Mouse (Mus musculus) limb, embryonic 15.5 days (tissue): ENCODE measurements around the gene Rgs6. TPM values are rescaled to one million over a fixed set of nuclear protein-coding genes. Genes with fewer than 3 reads are reported as not detected.

Experiments
- ATAC-seq: fragments of 200-750 bp; cut with Nextera tagmentation; 2 replicates; pipeline ENCODE4 v1.8.0; 2017; ENCODE audit warnings: low read depth, moderate TSS enrichment; ENCODE audit not compliant: insufficient number of reproducible peaks, low FRiP score, low TSS enrichment
- H3K27ac ChIP-seq: fragments of 300-500 bp; sonication (generic); 2 replicates; pipeline ENCODE4 v1.5.1; 2015; ENCODE audit warnings: moderate library complexity, mild to moderate bottlenecking, inconsistent platforms
- H3K27me3 ChIP-seq: fragments of 300-500 bp; sonication (generic); 2 replicates; pipeline ENCODE4 v1.6.1; 2015; ENCODE audit warnings: inconsistent platforms
- H3K36me3 ChIP-seq: fragments of 300-500 bp; sonication (generic); 2 replicates; pipeline ENCODE4 v1.6.1; 2015; ENCODE audit warnings: inconsistent platforms
- H3K4me1 ChIP-seq: fragments of 300-500 bp; sonication (generic); 2 replicates; pipeline ENCODE4 v1.6.1; 2015; ENCODE audit warnings: inconsistent platforms
- H3K4me2 ChIP-seq: fragments of 300-500 bp; sonication (generic); 2 replicates; pipeline ENCODE4 v1.6.1; 2015; ENCODE audit warnings: mild to moderate bottlenecking, inconsistent platforms
- H3K4me3 ChIP-seq: fragments of 300-500 bp; sonication (generic); 2 replicates; pipeline ENCODE4 v1.5.1; 2015; ENCODE audit warnings: mild to moderate bottlenecking, inconsistent platforms
- H3K9ac ChIP-seq: fragments of 300-500 bp; sonication (generic); 2 replicates; pipeline ENCODE4 v1.6.1; 2015; ENCODE audit warnings: inconsistent platforms
- H3K9me3 ChIP-seq: fragments of 300-500 bp; sonication (generic); 2 replicates; pipeline ENCODE4 v1.6.1; 2016; ENCODE audit warnings: inconsistent platforms
- WGBS: fragments of 180-500 bp; shearing (Covaris S2); methylation state at CpG from one replicate; pipeline ENCODE4 v1.1.7; 2015; 5-methylcytosine and 5-hydroxymethylcytosine counted together
- polyA plus RNA-seq: library from polyadenylated mRNA; unstranded; fragments of >200 nt; fragmentation: Nextera tagmentation; extraction: Ambion mirVana; gene quantifications from 2 replicates; pipeline ENCODE4 v1.2.1, GENCODE M21; 2015

Rgs6 gene
- polyA plus RNA-seq, 1 experiment from 2014 or later, result 1.9 TPM

GRCm38 (mm10) chr12:82600406-82600805 lies 12.3 kb downstream of the Rgs6 start:
- Histone ChIP-seq H3K4me1 (no peaks in the 10 kb centered on the region), H3K9me3 (no peaks in the 10 kb centered on the region), H3K4me3 (no peak overlapping the region), H3K4me2 (no peak overlapping the region), H3K9ac (no peak overlapping the region), H3K36me3 (no peaks in the 10 kb centered on the region), H3K27ac (no peak overlapping the region), H3K27me3 (no peaks in the 10 kb centered on the region)
- WGBS, result 67% methylated on average over 6 of the region's 6 CpGs
- no peak for ATAC-seq

- Histone ChIP-seq H3K4me1 (no peaks in the 10 kb centered on the region), H3K9ac (no peak overlapping the region), H3K9me3 (no peaks in the 10 kb centered on the region), H3K27ac (no peak overlapping the region), H3K27me3 (no peaks in the 10 kb centered on the region), H3K4me3 (no peak overlapping the region), H3K4me2 (no peak overlapping the region), H3K36me3 (no peaks in the 10 kb centered on the region)
- 51% methylated on average over 4 of the region's 4 CpGs for WGBS
- no peak for ATAC-seq
Observed at GRCm38 (mm10) chr12:82602823-82603222, 14.7 kb downstream of the Rgs6 start.

GRCm38 (mm10) chr12:82603308-82603707 lies 15.2 kb downstream of the Rgs6 start:
- H3K9me3 ChIP-seq, result no peaks in the 10 kb centered on the region
- ATAC-seq, result no peak
- H3K27ac ChIP-seq, result no peak overlapping the region
- H3K9ac ChIP-seq, result no peak overlapping the region
- H3K36me3 ChIP-seq, result no peaks in the 10 kb centered on the region
- no peak overlapping the region for H3K4me2 ChIP-seq
- H3K27me3 ChIP-seq, result no peaks in the 10 kb centered on the region
- no peaks in the 10 kb centered on the region for H3K4me1 ChIP-seq
- WGBS, result 38% methylated on average over 1 of the region's 1 CpGs
- H3K4me3 ChIP-seq, result no peak overlapping the region

- WGBS, result 73% methylated on average over 4 of the region's 4 CpGs
- Histone ChIP-seq H3K27me3 (no peaks in the 10 kb centered on the region), H3K4me3 (no peak overlapping the region), H3K9ac (no peak overlapping the region), H3K9me3 (no peaks in the 10 kb centered on the region), H3K36me3 (no peaks in the 10 kb centered on the region), H3K27ac (no peak overlapping the region), H3K4me2 (no peak overlapping the region), H3K4me1 (no peaks in the 10 kb centered on the region)
- ATAC-seq, result no peak
Observed at GRCm38 (mm10) chr12:82603979-82604378, 15.9 kb downstream of the Rgs6 start.

GRCm38 (mm10) chr12:82612769-82613660 lies 24.9 kb downstream of the Rgs6 start:
- Histone ChIP-seq H3K9me3 (no peaks in the 10 kb centered on the region), H3K4me3 (no peak overlapping the region), H3K4me1 (peaks cover 14% of the 10 kb centered on the region), H3K27me3 (peaks cover 26% of the 10 kb centered on the region), H3K36me3 (no peaks in the 10 kb centered on the region), H3K9ac (no peak overlapping the region), H3K4me2 (no peak overlapping the region), H3K27ac (no peak overlapping the region)
- 68% methylated on average over 13 of the region's 13 CpGs for WGBS
- no peak for ATAC-seq

- Histone ChIP-seq H3K9ac (peak overlapping the region; percentile 33; the same call in 1 of the 2 replicates), H3K4me3 (peak overlapping the region; percentile 56), H3K27me3 (peaks cover 52% of the 10 kb centered on the region), H3K4me2 (peak overlapping the region; percentile 97), H3K36me3 (no peaks in the 10 kb centered on the region), H3K27ac (no peak overlapping the region), H3K9me3 (no peaks in the 10 kb centered on the region), H3K4me1 (peaks cover 17% of the 10 kb centered on the region)
- no peak for ATAC-seq
- WGBS, result 3% methylated on average over 19 of the region's 19 CpGs
Observed at GRCm38 (mm10) chr12:82616486-82616812, 28.4 kb downstream of the Rgs6 start.

- under 1% methylated on average over 82 of the region's 86 CpGs for WGBS
- Histone ChIP-seq H3K4me2 (peak overlapping the region; percentile 97), H3K36me3 (no peaks in the 10 kb centered on the region), H3K9me3 (no peaks in the 10 kb centered on the region), H3K9ac (peak overlapping the region; percentile 33; the same call in 1 of the 2 replicates), H3K4me1 (peaks cover 17% of the 10 kb centered on the region), H3K4me3 (peak overlapping the region; percentile 56), H3K27ac (no peak overlapping the region), H3K27me3 (peaks cover 52% of the 10 kb centered on the region)
- ATAC-seq, result 0 out of 2 replicates have a peak, but pooled peaks have one; percentile 55
Observed at GRCm38 (mm10) chr12:82616813-82617681, 29.0 kb downstream of the Rgs6 start.

GRCm38 (mm10) chr12:82617682-82618370 lies 29.7 kb downstream of the Rgs6 start:
- H3K36me3 ChIP-seq, result no peaks in the 10 kb centered on the region
- no peaks in the 10 kb centered on the region for H3K9me3 ChIP-seq
- H3K27me3 ChIP-seq, result peaks cover 52% of the 10 kb centered on the region
- H3K27ac ChIP-seq, result no peak overlapping the region
- ATAC-seq, result no peak
- no peak overlapping the region for H3K9ac ChIP-seq
- peak overlapping the region; percentile 56 for H3K4me3 ChIP-seq
- H3K4me1 ChIP-seq, result peaks cover 17% of the 10 kb centered on the region
- WGBS, result 22% methylated on average over 20 of the region's 20 CpGs
- H3K4me2 ChIP-seq, result peak overlapping the region; percentile 97

- Histone ChIP-seq H3K4me1 (no peaks in the 10 kb centered on the region), H3K27me3 (no peaks in the 10 kb centered on the region), H3K9ac (no peak overlapping the region), H3K4me3 (no peak overlapping the region), H3K9me3 (no peaks in the 10 kb centered on the region), H3K27ac (no peak overlapping the region), H3K4me2 (no peak overlapping the region), H3K36me3 (no peaks in the 10 kb centered on the region)
- no peak for ATAC-seq
- WGBS, result 92% methylated on average over 10 of the region's 10 CpGs
Observed at GRCm38 (mm10) chr12:82640441-82640840, 52.3 kb downstream of the Rgs6 start.

- Histone ChIP-seq H3K27me3 (no peaks in the 10 kb centered on the region), H3K9me3 (no peaks in the 10 kb centered on the region), H3K36me3 (no peaks in the 10 kb centered on the region), H3K9ac (no peak overlapping the region), H3K4me2 (no peak overlapping the region), H3K27ac (no peak overlapping the region), H3K4me1 (no peaks in the 10 kb centered on the region), H3K4me3 (no peak overlapping the region)
- ATAC-seq, result no peak
- 90% methylated on average over 4 of the region's 4 CpGs for WGBS
Observed at GRCm38 (mm10) chr12:82647876-82648275, 59.8 kb downstream of the Rgs6 start.

- no peak overlapping the region for H3K4me3 ChIP-seq
- no peaks in the 10 kb centered on the region for H3K36me3 ChIP-seq
- no peaks in the 10 kb centered on the region for H3K9me3 ChIP-seq
- WGBS, result 68% methylated on average over 5 of the region's 5 CpGs
- H3K27me3 ChIP-seq, result no peaks in the 10 kb centered on the region
- H3K4me1 ChIP-seq, result no peaks in the 10 kb centered on the region
- H3K27ac ChIP-seq, result no peak overlapping the region
- H3K4me2 ChIP-seq, result no peak overlapping the region
- ATAC-seq, result no peak
- H3K9ac ChIP-seq, result no peak overlapping the region
Observed at GRCm38 (mm10) chr12:82649991-82650390, 61.9 kb downstream of the Rgs6 start.
